Mouse (Mus musculus) MEL (cell line): ENCODE measurements at regions not wholly inside any gene's neighbourhood (a gene's known extent, or its start where the extent isn't known, plus 50 kb on each side); places are given as distances from the start of the nearest gene placed in this dataset.

ENCODE experiments used
- DNase-seq: peaks from one replicate; pipeline ENCODE4 v3.0.0; 2011; ENCODE audit warnings: low read depth, low spot score
- H3K27ac ChIP-seq: 2 replicates; pipeline ENCODE4 v1.5.1; 2012; ENCODE audit warnings: low read depth, mild to moderate bottlenecking, control low read depth, low read length, moderate library complexity; ENCODE audit not compliant: control insufficient read depth
- H3K27me3 ChIP-seq, 2 experiments: fragments of 150-350 bp in 1 of 2; sonication (generic) in 1 of 2; 2 replicates each; pipeline ENCODE4 v1.6.1; 2012; ENCODE audit warnings: low read length in 2 of 2, mild to moderate bottlenecking in 2 of 2, improper control_type of control experiment in 1 of 2, moderate library complexity in 1 of 2; ENCODE audit not compliant: insufficient read depth in 2 of 2, control insufficient read depth in 1 of 2
- H3K36me3 ChIP-seq, 2 experiments: 2 replicates each; pipeline ENCODE4 v1.6.1; 2012 to 2014; ENCODE audit warnings: low read length in 2 of 2, improper control_type of control experiment in 1 of 2, inconsistent platforms in 1 of 2, mild to moderate bottlenecking in 1 of 2; ENCODE audit not compliant: insufficient read depth in 2 of 2, control insufficient read depth in 1 of 2
- H3K4me1 ChIP-seq, 2 experiments: fragments of 150-350 bp in 1 of 2; sonication (generic) in 1 of 2; 2 replicates each; pipeline ENCODE4 v1.6.1; 2012; ENCODE audit warnings: low read length in 2 of 2, improper control_type of control experiment in 1 of 2, mild to moderate bottlenecking in 1 of 2; ENCODE audit not compliant: insufficient read depth in 2 of 2, control insufficient read depth in 1 of 2
- H3K4me3 ChIP-seq, 2 experiments: fragments of 150-350 bp in 1 of 2; sonication (generic) in 1 of 2; 2 replicates each; pipeline ENCODE4 v1.5.1; 2012; ENCODE audit warnings: low read depth in 2 of 2, low read length in 2 of 2, mild to moderate bottlenecking in 2 of 2, moderate library complexity in 2 of 2, control low read depth in 1 of 2, improper control_type of control experiment in 1 of 2; ENCODE audit not compliant: control insufficient read depth in 1 of 2, insufficient read depth in 1 of 2
- H3K79me2 ChIP-seq: 2 replicates; pipeline ENCODE4 v1.6.1; 2012; ENCODE audit warnings: mild to moderate bottlenecking, low read length, moderate library complexity; ENCODE audit not compliant: control insufficient read depth, poor library complexity, insufficient read depth
- H3K9ac ChIP-seq: 2 replicates; pipeline ENCODE4 v1.6.1; 2012; ENCODE audit warnings: low read depth, mild to moderate bottlenecking, control low read depth, low read length, moderate library complexity; ENCODE audit not compliant: control insufficient read depth, poor library complexity, severe bottlenecking
- H3K9me3 ChIP-seq: fragments of 150-350 bp; sonication (generic); replicated peaks from 2 replicates; pipeline ENCODE4 v1.6.1; 2012; ENCODE audit warnings: mild to moderate bottlenecking, low read length, improper control_type of control experiment, moderate library complexity; ENCODE audit not compliant: insufficient read depth
- CHD2 ChIP-seq: IDR thresholded peaks from 2 replicates; pipeline ENCODE4 v1.6.1; 2011; ENCODE audit warnings: low read length, improper control_type of control experiment
- CTCF ChIP-seq, 3 experiments: IDR thresholded peaks in 2 of 3; conservative IDR thresholded peaks in 1 of 3; 2 replicates each; pipeline ENCODE4 v1.5.1; 2011 to 2012; ENCODE audit warnings: low read length in 3 of 3, low read depth in 2 of 3, mild to moderate bottlenecking in 2 of 3, improper control_type of control experiment in 1 of 3, inconsistent platforms in 1 of 3, mixed read lengths in 1 of 3, moderate library complexity in 1 of 3; ENCODE audit not compliant: control insufficient read depth in 1 of 3, insufficient read depth in 1 of 3, poor library complexity in 1 of 3, severe bottlenecking in 1 of 3
- EP300 ChIP-seq, 2 experiments: IDR thresholded peaks; 2 replicates each; pipeline ENCODE4 v1.6.1; 2011; ENCODE audit warnings: improper control_type of control experiment in 2 of 2, low read length in 2 of 2, low read depth in 1 of 2, mild to moderate bottlenecking in 1 of 2
- GABPA ChIP-seq: IDR thresholded peaks from 2 replicates; pipeline ENCODE4 v1.6.1; 2012; ENCODE audit warnings: low read depth, mild to moderate bottlenecking, inconsistent platforms, low read length, improper control_type of control experiment, moderate library complexity
- GATA1 ChIP-seq: IDR thresholded peaks from 2 replicates; pipeline ENCODE4 v1.6.1; 2011; ENCODE audit warnings: low read depth, low read length, improper control_type of control experiment
- JUND ChIP-seq: IDR thresholded peaks from 2 replicates; pipeline ENCODE4 v1.6.1; 2011; ENCODE audit warnings: low read depth, mild to moderate bottlenecking, improper control_type of control experiment, low read length
- KAT2A ChIP-seq: conservative IDR thresholded peaks from 2 replicates; pipeline ENCODE4 v1.6.1; 2012; ENCODE audit warnings: low read depth, low read length, improper control_type of control experiment, inconsistent platforms
- MEF2A ChIP-seq: IDR thresholded peaks from 2 replicates; pipeline ENCODE4 v1.6.1; 2014; ENCODE audit warnings: low read depth, mild to moderate bottlenecking, inconsistent platforms, low read length, improper control_type of control experiment; ENCODE audit not compliant: poor library complexity, insufficient replicate concordance, severe bottlenecking; ENCODE audit errors: extremely low read depth
- NRF1 ChIP-seq: IDR thresholded peaks from 2 replicates; pipeline ENCODE4 v1.6.1; 2014; ENCODE audit warnings: low read depth, mild to moderate bottlenecking, inconsistent platforms, low read length, improper control_type of control experiment, moderate library complexity; ENCODE audit not compliant: poor library complexity, insufficient read depth, severe bottlenecking
- POLR2A ChIP-seq, 2 experiments: IDR thresholded peaks; 2 replicates each; pipeline ENCODE4 v1.6.1; 2011 to 2012; ENCODE audit warnings: low read length in 2 of 2, mild to moderate bottlenecking in 2 of 2, control low read depth in 1 of 2, improper control_type of control experiment in 1 of 2, low read depth in 1 of 2, moderate library complexity in 1 of 2; ENCODE audit not compliant: control insufficient read depth in 1 of 2, insufficient read depth in 1 of 2, poor library complexity in 1 of 2
- POLR2AphosphoS5 ChIP-seq: IDR thresholded peaks from 2 replicates; pipeline ENCODE4 v1.6.1; 2012; ENCODE audit warnings: low read depth, borderline replicate concordance, mild to moderate bottlenecking, inconsistent platforms, low read length, moderate library complexity, mixed read lengths
- RAD21 ChIP-seq: IDR thresholded peaks from 2 replicates; pipeline ENCODE4 v1.6.1; 2011; ENCODE audit warnings: mild to moderate bottlenecking, low read depth, low read length, improper control_type of control experiment
- RCOR1 ChIP-seq: IDR thresholded peaks from 2 replicates; pipeline ENCODE4 v1.6.1; 2012; ENCODE audit warnings: low read depth, mild to moderate bottlenecking, inconsistent platforms, low read length, improper control_type of control experiment
- SIN3A ChIP-seq: IDR thresholded peaks from 2 replicates; pipeline ENCODE4 v1.6.1; 2012; ENCODE audit warnings: low read length, improper control_type of control experiment, inconsistent platforms
- TBP ChIP-seq: IDR thresholded peaks from 2 replicates; pipeline ENCODE4 v1.8.0; 2011; ENCODE audit warnings: low read depth, low read length, improper control_type of control experiment
- TCF12 ChIP-seq: IDR thresholded peaks from 2 replicates; pipeline ENCODE4 v1.6.1; 2014; ENCODE audit warnings: low read depth, mild to moderate bottlenecking, inconsistent platforms, low read length, improper control_type of control experiment, moderate library complexity
- UBTF ChIP-seq: IDR thresholded peaks from 2 replicates; pipeline ENCODE4 v1.6.1; 2012; ENCODE audit warnings: low read depth, mild to moderate bottlenecking, inconsistent platforms, low read length, improper control_type of control experiment, moderate library complexity, borderline replicate concordance; ENCODE audit not compliant: insufficient read depth
- USF1 ChIP-seq: IDR thresholded peaks from 2 replicates; pipeline ENCODE4 v1.6.1; 2014; ENCODE audit warnings: low read depth, mild to moderate bottlenecking, inconsistent platforms, low read length, improper control_type of control experiment, moderate library complexity
- ZC3H11A ChIP-seq: IDR thresholded peaks from 2 replicates; pipeline ENCODE4 v1.6.1; 2012; ENCODE audit warnings: low read depth, mild to moderate bottlenecking, inconsistent platforms, low read length, improper control_type of control experiment
- ZMIZ1 ChIP-seq: IDR thresholded peaks from 2 replicates; pipeline ENCODE4 v1.6.1; 2012; ENCODE audit warnings: low read depth, mild to moderate bottlenecking, inconsistent platforms, low read length, improper control_type of control experiment, moderate library complexity

- TF ChIP-seq UBTF (no peak), KAT2A (no peak), CTCF (IDR thresholded peaks at IDR 0.05 in 2 of 3, conservative IDR thresholded peaks at IDR 0.05 in 1 of 3; ENCODE audit: control insufficient read depth in 1 of 3, insufficient read depth in 1 of 3, low read depth in 2 of 3, low read length in 3 of 3, poor library complexity in 1 of 3, severe bottlenecking in 1 of 3) (no peak), ZMIZ1 (no peak), RAD21 (no peak; the same call in 1 of the 2 replicates), NRF1 (no peak), POLR2A (IDR thresholded peaks at IDR 0.05; ENCODE audit: control insufficient read depth in 1 of 2, insufficient read depth in 1 of 2, low read depth in 1 of 2, low read length in 2 of 2, poor library complexity in 1 of 2) (no peak), RCOR1 (no peak), POLR2AphosphoS5 (no peak), MEF2A (peak; percentile 94; the same call in 1 of the 2 replicates), USF1 (no peak), CHD2 (no peak), ZC3H11A (no peak), TCF12 (peak; percentile 44; the same call in 1 of the 2 replicates), SIN3A (no peak)
These were observed 717.1 kb upstream of the Pou3f4 start (continued) for GRCm38 (mm10) chrX:110096976-110097375.

- H3K4me1 ChIP-seq = peaks cover 0 to 4% of the 10 kb centered on the region in 2 experiments; a peak in 2 of 4 replicates
- H3K79me2 ChIP-seq = no peaks in the 10 kb centered on the region
- no peaks in the 10 kb centered on the region for H3K27me3 ChIP-seq
- H3K4me3 ChIP-seq = no peak overlapping the region
- H3K9me3 ChIP-seq = no peaks in the 10 kb centered on the region
- no peak for DNase-seq
- H3K27ac ChIP-seq = no peak overlapping the region
- H3K9ac ChIP-seq = no peak overlapping the region
- TF ChIP-seq TCF12 (peak; percentile 70; the same call in 1 of the 2 replicates), JUND (no peak), RAD21 (no peak), GABPA (no peak), GATA1 (peak; percentile 10; the same call in 1 of the 2 replicates), EP300 (IDR thresholded peaks at IDR 0.05; ENCODE audit: low read depth in 1 of 2, low read length in 2 of 2) (peak in 1 of 2 experiments; percentile 53; a peak in 1 of 4 replicates), TBP (no peak)
- H3K36me3 ChIP-seq = no peaks in the 10 kb centered on the region
These were observed 704.6 kb upstream of the Pou3f4 start for GRCm38 (mm10) chrX:110109490-110109889.
